Mouse (Mus musculus) heart, postnatal 0 days (tissue): Measurements from ENCODE around the gene Tmprss3.

Experiments used
- CTCF ChIP-seq: IDR thresholded peaks from 2 replicates; pipeline ENCODE4 v1.5.1; 2016; ENCODE audit warnings: antibody characterized with exemption, control low read depth, low read depth
- EP300 ChIP-seq: IDR thresholded peaks from 2 replicates; pipeline ENCODE4 v1.6.1; 2016; ENCODE audit warnings: antibody characterized with exemption, low read depth

DNA sequence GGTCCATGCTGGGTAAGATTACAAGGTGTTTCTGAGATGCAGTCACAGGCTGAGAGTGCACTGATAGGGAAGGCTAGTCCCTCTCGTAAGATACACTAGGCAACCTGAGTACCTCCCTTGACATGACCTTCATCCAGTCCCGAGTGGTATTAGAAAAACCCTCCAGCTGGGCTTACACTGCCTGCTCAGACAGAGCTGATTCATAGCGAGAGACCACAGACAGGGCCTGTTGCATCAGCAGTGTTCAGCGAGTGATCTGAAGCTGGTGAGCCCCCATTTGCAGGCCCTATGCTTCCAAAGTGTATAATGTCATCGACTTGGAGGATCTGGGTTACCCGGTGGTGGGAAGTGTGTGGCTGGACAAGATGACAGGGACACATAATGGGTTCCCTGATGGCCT is 33.6 kb downstream of the Tmprss3 start, which contains the start of gene Tff1:
- TF ChIP-seq CTCF (no peak), EP300 (no peak)
